Mouse (Mus musculus): ENCODE results near the gene Abhd4.
A peak's percentile ranks its signal among the peaks of the same experiment; 100 is the strongest.

Abhd4 gene

DNA sequence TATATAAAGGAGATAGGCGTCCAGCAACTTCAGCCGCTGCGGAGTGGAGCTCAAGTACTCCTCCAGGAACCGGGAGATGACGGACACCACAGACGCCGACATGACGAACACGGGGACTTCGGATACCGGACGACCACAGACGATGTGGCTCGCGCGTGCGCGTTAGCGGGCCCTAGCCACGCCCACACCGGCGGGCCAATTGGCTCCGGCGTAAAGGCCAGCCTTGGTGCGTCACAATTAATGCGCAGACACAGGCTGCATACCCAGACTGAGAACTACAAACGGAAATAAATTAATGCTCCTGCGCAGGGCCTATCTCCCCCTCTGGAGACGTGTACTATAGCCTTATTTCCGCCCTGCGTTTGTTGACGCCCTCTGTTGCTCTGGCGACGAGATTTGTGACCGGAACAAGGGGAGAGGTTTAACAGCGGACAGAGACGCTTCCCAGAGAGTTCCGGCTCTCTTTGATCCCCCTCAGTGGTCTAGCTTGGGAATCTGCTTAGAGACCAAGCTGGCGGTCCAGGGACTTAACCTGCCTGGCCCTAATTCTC is at the start of gene Abhd4, which contains the start of gene Dad1:
Abhd4 (plus strand) TSS at position 448 of the 551 bp plus-strand sequence.
Dad1 (minus strand) TSS at position 364 of the 551 bp plus-strand sequence.
- peak; percentile 98 for DNase-seq (ENCODE audit: low read depth)

GRCm38 (mm10) chr14:54204311-54204710 is 49.7 kb upstream of the Abhd4 start:
- peak; percentile 71 for DNase-seq (ENCODE audit: low read depth)

GRCm38 (mm10) chr14:54204786-54205185 is 49.2 kb upstream of the Abhd4 start:
- no peak for DNase-seq (ENCODE audit: low read depth)

GRCm38 (mm10) chr14:54205904-54206303 is 48.1 kb upstream of the Abhd4 start:
- no peak for DNase-seq (ENCODE audit: low read depth)

GRCm38 (mm10) chr14:54206309-54206708 is 47.7 kb upstream of the Abhd4 start:
- DNase-seq (ENCODE audit: low read depth) = peak; percentile 66

GRCm38 (mm10) chr14:54206750-54207550 is 47.0 kb upstream of the Abhd4 start:
- DNase-seq (ENCODE audit: low read depth) = no peak

GRCm38 (mm10) chr14:54207924-54208323 is 46.1 kb upstream of the Abhd4 start:
- DNase-seq (ENCODE audit: low read depth) = no peak

DNA sequence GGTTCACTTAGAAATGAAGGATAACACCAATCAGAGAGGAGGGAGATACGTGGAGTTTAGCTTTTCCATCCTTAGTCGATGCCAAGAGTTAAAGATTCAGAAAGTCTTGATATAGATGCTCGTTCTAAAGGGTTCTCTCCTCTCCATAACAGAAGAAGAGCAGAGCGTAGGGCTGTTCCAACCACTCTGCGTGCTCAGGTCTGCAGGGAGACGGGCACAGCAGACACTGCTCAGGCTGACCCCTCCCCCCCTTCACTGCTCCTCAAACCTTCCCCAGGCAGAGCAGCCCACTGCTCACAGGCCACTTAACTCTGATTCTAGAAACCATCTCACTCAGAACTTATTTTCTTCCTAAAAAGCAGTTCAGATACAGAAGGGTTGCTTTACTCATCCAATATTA is 45.2 kb upstream of the Abhd4 start:
- DNase-seq (ENCODE audit: low read depth) = peak; percentile 67

DNA sequence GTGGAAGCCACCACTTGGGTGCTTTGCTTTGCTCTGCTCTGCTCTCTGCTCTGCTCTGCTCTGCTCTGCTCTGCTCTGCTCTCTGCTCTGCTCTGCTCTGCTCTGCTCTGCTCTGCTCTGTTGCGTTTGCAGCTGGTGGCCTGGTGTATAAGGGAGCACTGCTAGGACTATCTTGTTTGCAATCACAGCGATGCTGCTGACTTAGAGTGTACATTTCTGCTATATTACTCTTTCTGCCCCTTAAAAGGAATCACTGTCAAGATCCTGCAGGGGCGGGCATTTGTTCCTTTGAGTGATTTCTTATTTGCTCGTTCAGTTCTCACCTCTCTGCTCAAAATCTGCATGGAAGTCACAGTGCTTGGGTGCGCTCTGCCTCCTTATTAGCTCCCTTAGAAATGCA is 44.1 kb upstream of the Abhd4 start:
- DNase-seq (ENCODE audit: low read depth) = peak; percentile 72

- DNase-seq (ENCODE audit: low read depth) = peak; percentile 70
These were observed 43.6 kb upstream of the Abhd4 start for GRCm38 (mm10) chr14:54210401-54210800.

DNA sequence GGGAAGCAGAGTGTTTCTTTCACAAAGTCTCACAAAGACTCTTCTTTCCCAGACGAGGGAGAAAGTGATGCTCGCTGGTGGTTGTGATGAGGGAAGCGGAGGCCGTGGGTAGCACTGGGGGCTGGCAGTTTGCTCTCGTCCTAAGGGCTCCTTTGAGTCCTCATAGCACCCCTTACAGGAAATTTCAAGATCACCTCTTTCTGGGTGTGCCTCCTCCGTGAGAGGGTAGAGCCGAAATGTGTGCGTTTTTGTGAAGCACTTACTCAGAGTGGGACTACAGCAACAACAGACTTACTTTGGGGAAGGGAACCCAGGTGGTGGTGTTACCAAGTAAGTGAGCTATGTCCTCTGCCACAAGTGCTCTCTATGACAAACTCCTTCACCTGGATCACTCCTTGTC is 42.8 kb upstream of the Abhd4 start:
- peak; percentile 79 for DNase-seq (ENCODE audit: low read depth)

GRCm38 (mm10) chr14:54211755-54212154 is 42.2 kb upstream of the Abhd4 start:
- peak; percentile 74 for DNase-seq (ENCODE audit: low read depth)

GRCm38 (mm10) chr14:54213734-54214133 is 40.3 kb upstream of the Abhd4 start:
- no peak for DNase-seq (ENCODE audit: low read depth)

GRCm38 (mm10) chr14:54214477-54214876 is 39.5 kb upstream of the Abhd4 start:
- no peak for DNase-seq (ENCODE audit: low read depth)

DNA sequence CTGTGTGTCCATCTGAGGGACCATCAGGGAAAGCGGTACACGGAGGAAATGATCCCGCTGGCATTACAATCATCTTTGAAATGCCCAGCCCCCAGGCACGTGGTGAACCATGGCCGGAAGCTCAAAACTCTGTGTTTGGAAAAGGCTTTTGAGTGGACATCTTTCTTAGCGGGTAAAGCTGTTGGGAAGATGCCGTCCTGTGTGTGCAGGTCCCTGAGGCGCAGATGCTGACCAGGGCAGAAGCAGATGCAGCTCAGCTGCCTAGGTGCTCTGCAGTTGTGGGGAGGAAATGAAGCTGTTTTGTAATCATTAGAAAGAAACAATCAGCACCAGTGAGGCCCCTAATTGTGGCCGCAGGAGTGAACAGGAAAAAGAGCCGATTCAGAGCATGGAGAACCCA is 39.1 kb upstream of the Abhd4 start:
- no peak for DNase-seq (ENCODE audit: low read depth)

DNA sequence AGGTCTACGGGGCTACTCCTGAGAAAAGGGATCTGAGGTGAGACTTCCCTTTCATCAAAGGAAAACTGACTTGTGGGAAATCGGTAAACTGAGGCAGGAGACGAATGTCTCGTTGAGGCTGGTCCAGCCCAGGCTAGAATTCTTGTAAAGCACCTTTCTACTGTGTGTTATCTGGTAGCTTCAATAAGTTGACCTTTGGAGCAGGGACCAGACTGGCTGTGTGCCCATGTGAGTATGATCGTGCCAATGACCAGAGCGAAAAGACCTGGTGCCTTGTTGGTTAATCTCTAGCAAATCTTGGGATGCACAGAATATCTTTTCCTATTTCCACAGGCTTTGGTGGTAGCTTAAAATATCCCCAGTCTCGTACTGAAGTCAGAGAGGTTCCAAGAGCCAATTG is 37.9 kb upstream of the Abhd4 start:
- no peak for DNase-seq (ENCODE audit: low read depth)

DNA sequence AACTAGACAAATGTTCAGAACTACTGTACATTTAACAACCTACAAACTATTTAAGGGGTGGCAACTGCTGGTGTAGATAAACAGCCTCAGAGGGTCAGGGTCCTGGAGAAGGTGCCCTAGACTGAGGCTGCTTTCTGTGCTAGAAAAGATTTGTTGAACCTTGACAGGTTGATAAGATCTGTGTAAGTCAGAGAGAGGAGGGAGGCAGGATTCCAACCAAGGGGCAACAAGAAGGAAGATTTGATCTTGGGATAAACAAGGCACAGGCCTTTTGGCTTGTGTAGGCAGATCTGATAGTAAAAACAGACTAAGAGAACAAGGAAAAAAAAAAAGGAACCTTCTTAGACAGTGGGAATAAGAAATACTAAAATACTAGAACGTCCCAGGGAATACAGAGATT is 35.8 kb upstream of the Abhd4 start:
- peak; percentile 64 for DNase-seq (ENCODE audit: low read depth)

- DNase-seq (ENCODE audit: low read depth) = peak; percentile 81
These were observed 35.3 kb upstream of the Abhd4 start for GRCm38 (mm10) chr14:54218721-54219120.

GRCm38 (mm10) chr14:54219256-54219655 is 34.7 kb upstream of the Abhd4 start:
- DNase-seq (ENCODE audit: low read depth) = peak; percentile 61

GRCm38 (mm10) chr14:54219849-54220248 is 34.1 kb upstream of the Abhd4 start:
- DNase-seq (ENCODE audit: low read depth) = peak; percentile 55

GRCm38 (mm10) chr14:54220726-54221494 is 33.1 kb upstream of the Abhd4 start:
- peak; percentile 68 for DNase-seq (ENCODE audit: low read depth)

- no peak for DNase-seq (ENCODE audit: low read depth)
These were observed 32.3 kb upstream of the Abhd4 start for GRCm38 (mm10) chr14:54221641-54222040.

DNA sequence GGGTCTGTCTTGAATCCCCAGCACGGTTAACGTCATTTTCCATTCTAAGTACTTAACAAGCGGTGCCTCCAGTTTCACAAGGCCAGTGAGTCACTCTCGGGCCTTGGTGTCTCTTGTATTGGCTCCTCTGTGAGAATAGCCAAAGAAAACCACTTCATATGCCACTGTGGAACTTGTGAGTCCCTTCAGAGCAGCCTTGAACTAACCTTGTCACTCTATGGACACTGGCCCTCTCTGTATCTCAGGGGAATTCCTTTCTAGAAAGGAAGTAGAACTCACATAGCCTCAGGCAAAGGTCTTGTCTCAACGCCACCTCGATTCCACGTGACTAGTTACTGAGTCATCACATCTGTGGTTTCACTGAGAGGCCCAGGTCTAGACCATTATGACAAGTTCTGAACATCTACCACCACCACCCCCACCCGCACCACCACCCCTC is 31.7 kb upstream of the Abhd4 start:
- peak; percentile 91 for DNase-seq (ENCODE audit: low read depth)

Measured in naive thymus-derived CD4-positive, alpha-beta T cell, adult 2 months (primary cell).